Mouse (Mus musculus): ENCODE measurements around the gene Otog.

GRCm38 (mm10) chr7:46353216-46353615 lies 112.4 kb downstream of the Otog start:
- TF ChIP-seq CTCF (IDR thresholded peaks at IDR 0.05; ENCODE audit: control insufficient read depth, insufficient read depth, low read length), result no peak
- TF ChIP-seq POLR2A (IDR thresholded peaks at IDR 0.05; ENCODE audit: borderline replicate concordance, control insufficient read depth, low read depth, low read length), result no peak
